Mouse (Mus musculus): ENCODE measurements at regions not wholly inside any gene's neighbourhood (a gene's known extent, or its start where the extent isn't known, plus 50 kb on each side); places are given as distances from the start of the nearest gene placed in this dataset.
"Not testable (repeated sequence)": the region's sequence is repeated elsewhere in the genome, so short reads cannot be mapped to it uniquely, and the experiment has no call there.

GRCm38 (mm10) chr17:13488608-13489324, 134.4 kb downstream of the Tcp10c start:
- H3K36me3 ChIP-seq (ENCODE audit: control insufficient read depth) = no peaks in the 10 kb centered on the region
- H3K4me3 ChIP-seq (replicated peaks) = no peak overlapping the region
- H3K9me3 ChIP-seq (ENCODE audit: control insufficient read depth, low read length) = 0 out of 2 replicates have a peak, but pooled peaks cover 2% of the 10 kb centered on the region
- no peaks in the 10 kb centered on the region for H3K4me1 ChIP-seq (ENCODE audit: control insufficient read depth)
- TF ChIP-seq GATA1 (IDR thresholded peaks at IDR 0.05; ENCODE audit: low read length) (no peak), TAL1 (IDR thresholded peaks at IDR 0.05; ENCODE audit: low read length) (no peak)
- no peaks in the 10 kb centered on the region for H3K27me3 ChIP-seq (ENCODE audit: control insufficient read depth)

- not testable (repeated sequence) for H3K36me3 ChIP-seq (ENCODE audit: control insufficient read depth); H3K4me3 ChIP-seq (replicated peaks); H3K4me1 ChIP-seq (ENCODE audit: control insufficient read depth); H3K27me3 ChIP-seq (ENCODE audit: control insufficient read depth); H3K9me3 ChIP-seq (ENCODE audit: control insufficient read depth, low read length)
These were observed 137.9 kb downstream of the Tcp10c start for GRCm38 (mm10) chr17:13492239-13492638.

- not testable (repeated sequence) for H3K36me3 ChIP-seq (ENCODE audit: control insufficient read depth); H3K27me3 ChIP-seq (ENCODE audit: control insufficient read depth); H3K4me3 ChIP-seq (replicated peaks); H3K4me1 ChIP-seq (ENCODE audit: control insufficient read depth); H3K9me3 ChIP-seq (ENCODE audit: control insufficient read depth, low read length)
These were observed 138.4 kb downstream of the Tcp10c start for GRCm38 (mm10) chr17:13492649-13493277.

- H3K9me3 ChIP-seq (ENCODE audit: control insufficient read depth, low read length); H3K4me1 ChIP-seq (ENCODE audit: control insufficient read depth); H3K27me3 ChIP-seq (ENCODE audit: control insufficient read depth); H3K36me3 ChIP-seq (ENCODE audit: control insufficient read depth); H3K4me3 ChIP-seq (replicated peaks): not testable (repeated sequence)
These were observed 139.5 kb downstream of the Tcp10c start for GRCm38 (mm10) chr17:13493866-13494265.

- not testable (repeated sequence) for H3K27me3 ChIP-seq (ENCODE audit: control insufficient read depth); H3K36me3 ChIP-seq (ENCODE audit: control insufficient read depth); H3K9me3 ChIP-seq (ENCODE audit: control insufficient read depth, low read length)
These were observed 140.1 kb downstream of the Tcp10c start for GRCm38 (mm10) chr17:13494475-13494874.

GRCm38 (mm10) chr17:13504365-13504764, 150.0 kb downstream of the Tcp10c start:
- H3K4me1 ChIP-seq (ENCODE audit: control insufficient read depth) = not testable (repeated sequence)

More at GRCm38 (mm10) chr17:13494475-13494874, 140.1 kb downstream of the Tcp10c start:
- H3K4me1 ChIP-seq (ENCODE audit: control insufficient read depth); H3K4me3 ChIP-seq (replicated peaks): not testable (repeated sequence)

GRCm38 (mm10) chr17:13504827-13505268, 150.5 kb downstream of the Tcp10c start:
- H3K4me1 ChIP-seq (ENCODE audit: control insufficient read depth); H3K9me3 ChIP-seq (ENCODE audit: control insufficient read depth, low read length); H3K27me3 ChIP-seq (ENCODE audit: control insufficient read depth): not testable (repeated sequence)

More at GRCm38 (mm10) chr17:13504365-13504764, 150.0 kb downstream of the Tcp10c start:
- H3K27me3 ChIP-seq (ENCODE audit: control insufficient read depth); H3K36me3 ChIP-seq (ENCODE audit: control insufficient read depth); H3K4me3 ChIP-seq (replicated peaks); H3K9me3 ChIP-seq (ENCODE audit: control insufficient read depth, low read length): not testable (repeated sequence)

GRCm38 (mm10) chr17:13507397-13508063, 153.2 kb downstream of the Tcp10c start:
- H3K36me3 ChIP-seq (ENCODE audit: control insufficient read depth); H3K9me3 ChIP-seq (ENCODE audit: control insufficient read depth, low read length); H3K4me1 ChIP-seq (ENCODE audit: control insufficient read depth); H3K27me3 ChIP-seq (ENCODE audit: control insufficient read depth); H3K4me3 ChIP-seq (replicated peaks): not testable (repeated sequence)

More at GRCm38 (mm10) chr17:13504827-13505268, 150.5 kb downstream of the Tcp10c start:
- not testable (repeated sequence) for H3K36me3 ChIP-seq (ENCODE audit: control insufficient read depth); H3K4me3 ChIP-seq (replicated peaks)

GRCm38 (mm10) chr17:13519409-13520201, 165.2 kb downstream of the Tcp10c start:
- H3K36me3 ChIP-seq (ENCODE audit: control insufficient read depth); H3K9me3 ChIP-seq (ENCODE audit: control insufficient read depth, low read length); H3K4me3 ChIP-seq (replicated peaks); H3K4me1 ChIP-seq (ENCODE audit: control insufficient read depth); H3K27me3 ChIP-seq (ENCODE audit: control insufficient read depth): not testable (repeated sequence)

GRCm38 (mm10) chr17:13532579-13532978, 178.2 kb downstream of the Tcp10c start:
- H3K4me3 ChIP-seq (replicated peaks); H3K36me3 ChIP-seq (ENCODE audit: control insufficient read depth); H3K4me1 ChIP-seq (ENCODE audit: control insufficient read depth); H3K27me3 ChIP-seq (ENCODE audit: control insufficient read depth); H3K9me3 ChIP-seq (ENCODE audit: control insufficient read depth, low read length): not testable (repeated sequence)

Data from erythroblast, embryonic 14.5 days (primary cell).